Mouse (Mus musculus): ENCODE data around the gene Ces1h. TPM values are rescaled to one million over a fixed set of nuclear protein-coding genes. Genes with fewer than 3 reads are reported as not detected.
"Not testable (repeated sequence)": the region's sequence is repeated elsewhere in the genome, so short reads cannot be mapped to it uniquely, and the experiment has no call there.

The Ces1h gene
- total RNA-seq (2021): not detected

DNA sequence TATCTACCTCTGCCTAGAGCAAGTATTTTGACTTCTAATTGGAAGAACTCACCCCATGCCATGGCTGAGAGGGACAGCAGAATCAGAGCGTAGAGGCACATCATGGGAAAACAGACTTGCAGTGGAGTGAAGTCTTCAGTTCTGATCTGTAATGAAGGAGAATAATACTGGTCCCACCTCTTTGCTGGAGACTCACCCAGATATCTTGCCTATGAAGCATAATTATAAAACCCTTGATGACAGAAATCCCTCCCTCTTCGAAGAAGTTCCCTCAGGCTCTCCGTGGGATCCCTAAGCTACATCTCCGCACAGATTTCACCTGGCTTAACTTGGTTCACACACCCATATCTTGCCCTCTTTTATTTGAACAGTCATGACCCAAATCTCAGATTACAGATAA, at the start of gene Ces1h:
Gene Ces1h (minus strand): TSS at position 101 of the 400 bp plus-strand sequence.
- intact Hi-C loops (cut with DNase I): no loop called here
- DNase-seq (ENCODE audit: low spot score in 2 of 2): no peak

DNA sequence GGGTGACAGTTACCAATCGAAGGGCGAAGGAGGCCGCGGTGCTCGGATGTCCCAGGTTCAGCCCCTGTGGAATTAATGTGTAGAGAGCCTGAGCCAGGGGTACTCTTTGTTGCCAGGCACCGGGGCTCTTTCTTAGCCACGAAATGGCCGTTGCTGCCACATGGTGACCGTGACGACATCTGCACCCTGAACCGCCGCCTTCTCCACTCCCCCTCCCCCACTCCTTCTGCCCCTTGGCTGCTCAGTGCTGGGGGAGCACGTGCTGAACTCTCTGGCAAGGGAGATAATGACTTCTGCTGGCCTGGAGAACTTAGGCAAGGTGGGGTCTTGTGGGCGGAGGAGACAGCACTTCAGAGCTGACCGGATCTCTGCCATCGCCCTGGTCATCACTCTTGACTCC, 47.7 kb upstream of the Ces1h start:
- DNase-seq (ENCODE audit: low spot score in 2 of 2): no peak
- intact Hi-C loops (cut with DNase I): no loop called here

DNA sequence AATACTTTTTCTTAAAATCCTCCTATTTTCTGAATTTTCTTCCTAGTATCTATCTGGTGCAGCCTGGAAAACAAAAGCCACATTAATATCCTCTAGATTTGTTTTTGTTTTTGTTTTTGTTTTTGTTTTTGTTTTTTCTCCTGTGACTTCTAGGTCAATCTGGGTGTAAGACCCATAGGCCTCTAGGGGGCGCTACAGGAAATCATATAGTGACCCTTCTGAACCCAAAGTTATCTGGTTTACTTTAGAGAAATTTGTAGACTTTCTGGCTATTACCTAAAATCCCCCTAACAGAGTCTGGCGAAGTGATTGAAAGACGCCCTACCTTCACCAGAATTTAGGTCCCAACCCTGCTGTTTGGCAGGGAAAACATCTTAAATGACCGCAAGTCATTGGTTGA, 35.9 kb upstream of the Ces1h start:
- intact Hi-C loops (cut with DNase I): no loop called here

DNA sequence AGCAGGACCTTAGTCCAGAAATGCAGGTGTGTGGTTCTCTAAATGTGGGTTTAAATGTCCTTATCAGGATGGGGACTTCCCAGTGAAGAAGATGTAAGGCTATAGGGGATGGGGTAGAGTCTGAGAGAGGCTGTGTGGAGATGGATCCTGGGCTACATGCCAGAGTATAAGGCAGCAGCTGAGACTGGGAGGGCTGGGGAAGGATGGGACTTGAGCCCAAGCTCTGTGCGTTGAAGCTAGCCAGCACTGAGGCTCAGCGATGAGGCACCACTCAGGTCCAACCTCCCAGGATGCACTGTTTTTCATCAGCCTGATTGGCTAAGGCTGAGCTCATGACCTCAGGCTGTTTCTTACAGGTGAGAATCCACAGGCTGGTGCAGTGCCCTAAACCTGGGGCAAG, 29.3 kb upstream of the Ces1h start:
- intact Hi-C loops (cut with DNase I): no loop called here
- DNase-seq (ENCODE audit: low spot score in 2 of 2): no peak

More for the DNA sequence above, 35.9 kb upstream of the Ces1h start:
- no peak for DNase-seq (ENCODE audit: low spot score in 2 of 2)

DNA sequence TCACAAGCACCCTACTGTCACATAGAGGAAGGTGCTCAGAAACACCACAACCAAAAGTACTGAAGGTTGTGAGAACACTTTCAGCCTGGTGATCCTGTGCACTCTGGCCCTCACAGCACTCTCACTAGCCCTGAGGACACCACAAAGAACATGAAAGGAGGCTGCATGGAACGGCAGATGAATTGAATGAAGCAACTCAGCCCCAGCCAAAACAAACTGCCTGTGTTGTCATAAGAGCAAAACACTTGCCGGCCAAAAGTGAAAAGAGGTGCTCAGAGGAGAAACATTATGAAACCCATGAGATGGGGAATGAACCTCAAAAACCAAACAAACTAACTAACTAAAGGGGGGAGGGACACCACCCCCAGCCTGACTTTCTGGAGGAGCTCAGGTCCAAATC, 20.2 kb upstream of the Ces1h start:
- DNase-seq (ENCODE audit: low spot score in 2 of 2): no peak
- intact Hi-C loops (cut with DNase I): loop anchor here (2.0 to 10.0 kb wide), 3 partner anchors 185 to 387 kb away; no protein-coding TSS in a partner anchor

DNA sequence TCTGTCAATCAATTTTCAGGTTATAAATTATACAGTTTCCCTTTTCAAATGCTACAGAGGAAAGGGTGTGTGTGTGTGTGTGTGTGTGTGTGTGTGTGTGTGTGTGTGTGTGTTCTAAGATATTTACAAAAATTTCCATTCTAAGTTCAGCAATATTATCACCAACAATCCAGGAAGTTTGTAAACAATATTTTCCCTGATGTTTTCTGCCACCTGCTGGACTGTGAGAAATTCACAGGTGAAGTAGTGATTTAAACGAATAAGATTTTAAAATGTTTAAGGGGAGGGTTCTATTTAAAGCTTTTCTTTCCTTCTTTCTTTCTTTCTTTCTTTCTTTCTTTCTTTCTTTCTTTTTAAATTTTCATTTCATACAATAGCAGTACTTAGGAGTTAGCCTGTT, 18.5 kb upstream of the Ces1h start:
- DNase-seq (ENCODE audit: low spot score in 2 of 2): no peak
- intact Hi-C loops (cut with DNase I): loop anchor here (2.0 to 10.0 kb wide), 3 partner anchors 183 to 386 kb away; no protein-coding TSS in a partner anchor

DNA sequence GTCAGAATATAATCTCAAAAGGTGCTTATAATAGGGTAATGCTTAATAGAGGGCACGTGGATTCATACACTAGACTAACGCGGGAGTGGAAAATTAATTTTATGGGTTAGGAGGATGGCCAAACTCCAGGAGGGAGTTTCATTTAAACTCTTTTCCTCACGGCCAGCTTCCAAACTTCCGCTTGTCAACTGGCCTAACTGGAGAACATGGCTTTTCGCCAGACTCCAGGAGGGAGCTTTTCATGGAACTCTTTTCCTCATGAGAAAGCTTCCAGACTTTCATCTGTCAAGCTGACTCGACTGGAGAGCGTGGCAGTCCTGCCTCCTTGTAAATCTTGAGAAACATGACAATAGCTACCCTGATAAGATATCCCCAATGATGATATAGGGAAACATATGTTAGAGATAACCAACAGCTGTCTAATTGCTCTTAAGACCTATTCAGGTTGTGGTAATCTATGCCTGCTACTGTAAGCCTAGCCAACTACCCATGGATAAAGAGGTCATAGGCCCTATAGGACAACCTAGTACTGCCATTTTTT, 14.6 kb upstream of the Ces1h start:
- intact Hi-C loops (cut with DNase I): loop anchor here (10.0 kb wide), 1 partner anchor 179 kb away; no protein-coding TSS in a partner anchor
- not testable (repeated sequence) for DNase-seq (ENCODE audit: low spot score in 2 of 2)

DNA sequence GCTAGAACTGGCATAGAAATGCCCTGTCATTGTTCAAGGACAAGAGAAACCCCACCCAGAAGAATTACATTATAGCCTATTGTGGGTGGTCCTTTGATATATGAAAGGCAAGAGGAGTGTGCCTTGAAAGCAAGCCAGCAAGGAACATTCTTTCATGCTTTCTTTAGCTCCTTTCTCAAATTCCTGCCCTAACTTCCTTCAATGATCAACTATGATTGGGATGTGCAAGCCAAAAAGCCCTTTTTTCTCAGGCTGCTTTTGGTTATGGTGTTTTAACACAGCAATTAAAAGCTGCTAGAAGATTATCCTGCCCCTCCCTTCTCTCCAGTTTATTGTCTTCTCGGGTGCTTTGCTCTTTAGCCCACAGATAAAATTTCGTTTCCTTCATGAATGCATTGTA, 10.0 kb downstream of the Ces1h start:
- intact Hi-C loops (cut with DNase I): no loop called here
- no peak for DNase-seq (ENCODE audit: low spot score in 2 of 2)

DNA sequence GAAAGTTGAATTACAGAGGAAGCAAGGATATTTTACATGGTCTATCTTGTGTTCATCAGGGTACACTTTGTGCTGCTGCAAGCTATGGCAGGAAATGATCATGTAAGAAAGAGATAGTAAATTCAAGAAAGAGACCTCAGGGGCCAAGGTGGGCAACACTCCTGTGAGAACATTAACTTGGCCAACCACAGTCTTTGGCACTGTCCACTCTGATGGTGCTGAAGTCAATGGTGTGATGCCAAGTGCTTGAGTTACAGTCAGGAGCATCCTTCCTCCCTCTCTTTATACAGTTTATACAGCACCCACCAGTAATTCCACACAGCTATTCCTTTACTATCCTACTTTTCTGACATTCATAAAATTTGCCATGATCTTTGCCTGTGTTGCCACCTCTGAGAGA, 19.4 kb downstream of the Ces1h start:
- intact Hi-C loops (cut with DNase I): no loop called here
- no peak for DNase-seq (ENCODE audit: low spot score in 2 of 2)

DNA sequence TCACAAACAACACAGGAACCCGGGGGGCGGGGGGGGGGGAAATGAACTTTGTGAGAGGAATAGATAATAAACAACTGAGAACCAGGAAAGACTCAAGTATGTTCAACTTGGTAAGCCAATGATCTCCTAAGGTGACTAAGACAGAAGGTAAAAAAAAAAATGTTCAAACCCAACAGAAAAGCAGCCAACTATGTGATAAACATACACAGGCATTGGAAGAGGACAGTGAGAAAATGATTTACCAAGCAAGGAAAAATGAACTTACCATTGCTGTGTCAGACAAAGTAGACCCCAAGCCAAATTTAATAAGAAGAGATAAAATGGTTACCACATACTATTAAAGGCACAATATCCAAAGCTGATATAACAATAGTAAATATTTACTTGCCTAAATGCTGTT, 40.0 kb downstream of the Ces1h start:
- DNase-seq (ENCODE audit: low spot score in 2 of 2): no peak
- intact Hi-C loops (cut with DNase I): no loop called here

DNA sequence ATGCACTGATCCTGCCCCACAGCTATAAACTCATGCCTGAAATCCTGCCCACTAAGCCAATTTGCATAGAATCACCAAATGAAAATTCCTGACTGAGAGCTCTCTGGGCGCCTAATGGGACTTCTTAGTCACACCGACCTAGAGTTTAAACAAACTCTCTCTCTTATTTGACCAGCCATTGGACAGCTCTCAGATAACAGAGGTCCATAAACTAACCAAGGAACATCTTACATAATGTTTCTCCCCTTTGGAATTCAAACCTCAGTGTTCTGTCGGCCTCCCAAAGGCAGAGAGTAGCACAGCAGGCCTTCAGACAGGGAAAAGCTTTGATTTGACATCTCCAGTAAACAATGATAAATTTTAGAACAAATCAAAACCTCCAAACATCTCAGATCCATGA, 42.3 kb downstream of the Ces1h start, which contains the start of gene Ces1g:
Gene Ces1g (minus strand): TSS at position 102 of the 400 bp plus-strand sequence.
- DNase-seq (ENCODE audit: low spot score in 2 of 2): no peak
- intact Hi-C loops (cut with DNase I): no loop called here

DNA sequence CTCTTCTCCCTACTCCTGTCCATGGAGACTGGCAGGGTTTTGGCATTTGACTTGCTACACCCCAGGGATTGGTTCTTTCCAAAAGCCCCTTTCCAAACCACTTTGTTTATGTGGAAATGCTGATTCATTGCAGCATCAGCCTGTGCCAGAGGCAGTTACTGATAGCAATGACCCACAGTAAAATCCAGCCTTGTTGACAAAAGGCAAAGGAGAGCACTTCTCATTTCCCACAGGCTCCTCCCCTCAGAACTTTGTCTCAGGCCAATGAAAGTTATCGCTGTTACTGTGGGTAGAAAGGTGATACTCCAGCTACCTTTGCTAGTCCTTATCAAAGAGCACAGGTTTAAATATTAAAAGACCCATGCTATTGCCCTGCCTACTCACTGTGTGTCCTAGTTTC, 46.8 kb downstream of the Ces1h start:
- intact Hi-C loops (cut with DNase I): no loop called here
- no peak for DNase-seq (ENCODE audit: low spot score in 2 of 2)

DNA sequence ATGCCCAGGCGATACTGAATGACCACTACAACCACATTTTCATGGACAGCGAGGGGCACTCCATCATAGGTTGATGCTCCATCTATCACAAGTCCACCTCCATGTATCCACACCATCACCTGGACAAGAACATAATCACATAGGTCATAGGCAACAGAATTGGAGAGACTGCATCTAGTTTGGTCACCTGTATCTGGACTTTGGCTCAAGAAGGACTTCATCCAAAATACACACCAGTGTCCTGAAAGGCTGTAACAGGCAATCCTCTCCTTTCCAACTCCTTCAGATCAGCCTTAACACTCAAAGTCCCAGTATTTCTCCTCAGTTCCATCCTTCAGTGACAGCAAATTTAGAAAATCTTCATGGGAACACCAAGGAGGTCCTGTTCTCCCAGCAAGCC, 48.4 kb downstream of the Ces1h start:
- intact Hi-C loops (cut with DNase I): no loop called here
- no peak for DNase-seq (ENCODE audit: low spot score in 2 of 2)

DNA sequence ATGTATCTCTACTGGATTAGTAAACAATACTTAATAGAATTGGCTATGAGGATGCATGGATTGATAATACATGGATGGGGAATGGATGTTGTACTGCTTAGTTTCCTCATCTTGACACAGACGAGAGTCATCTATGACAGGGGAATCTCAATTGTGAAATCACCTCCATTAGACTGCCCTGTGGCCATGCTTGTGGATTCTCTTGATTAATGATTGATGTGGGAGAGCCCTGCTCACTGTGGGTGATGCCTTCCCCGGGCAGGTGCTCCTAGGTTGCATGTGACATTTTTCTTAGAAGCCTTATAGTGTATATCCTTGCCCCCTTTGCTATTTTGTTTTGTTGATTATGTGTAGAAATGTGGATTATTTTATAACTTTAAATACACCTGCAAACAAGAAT, 54.4 kb downstream of the Ces1h start:
- DNase-seq (ENCODE audit: low spot score in 2 of 2): no peak
- intact Hi-C loops (cut with DNase I): no loop called here

DNA sequence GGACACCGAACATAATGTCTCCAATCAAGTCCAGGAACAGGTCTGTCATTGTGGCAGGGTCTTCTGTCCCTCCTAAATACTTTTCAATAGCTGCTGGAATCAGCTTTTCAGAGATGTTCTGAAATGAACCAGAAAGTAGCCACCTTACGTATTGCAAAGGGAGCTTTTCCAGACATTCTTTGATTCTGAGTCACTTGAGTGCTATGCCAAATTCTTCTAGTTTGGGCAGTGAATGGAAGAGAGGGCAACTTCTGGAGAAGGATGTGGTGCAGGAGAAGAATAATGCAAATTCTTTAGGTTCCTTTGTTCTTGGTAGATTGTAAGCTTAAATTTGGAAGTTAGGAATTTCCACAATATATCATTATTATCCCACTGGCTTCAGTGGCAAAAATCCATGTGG, 62.5 kb downstream of the Ces1h start:
- no peak for DNase-seq (ENCODE audit: low spot score in 2 of 2)
- intact Hi-C loops (cut with DNase I): no loop called here

DNA sequence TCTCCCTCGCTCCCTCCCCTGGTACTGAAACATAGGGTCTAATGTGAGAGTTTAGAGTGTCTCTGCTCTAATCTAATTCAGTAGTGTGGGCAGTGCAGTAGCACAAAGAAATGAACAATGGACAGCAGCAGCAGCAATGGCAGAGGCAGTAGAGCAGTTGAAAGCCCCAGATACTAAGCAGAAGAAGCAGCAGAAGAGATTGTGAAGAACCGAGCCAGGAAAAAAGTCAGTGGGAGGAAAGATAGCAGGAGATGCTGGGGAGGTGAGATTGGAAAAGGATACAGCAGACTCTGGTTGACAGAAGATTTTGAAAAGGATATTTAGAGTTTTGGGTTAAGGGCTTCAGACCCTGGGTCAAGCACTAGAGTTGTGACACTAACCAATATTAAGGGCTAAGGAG, 64.0 kb downstream of the Ces1h start:
- intact Hi-C loops (cut with DNase I): no loop called here
- no peak for DNase-seq (ENCODE audit: low spot score in 2 of 2)

Other genes starting within 250 kb of the Ces1h start
- gene Ces1c, start 248.4 kb downstream of the Ces1h start, total RNA-seq (2021): not detected
- gene Ces1d, start 181.9 kb downstream of the Ces1h start, total RNA-seq (2021): not detected
- gene Ces1e, start 150.1 kb downstream of the Ces1h start, total RNA-seq (2021): not detected
- gene Ces1f, start 100.0 kb downstream of the Ces1h start, total RNA-seq (2021): not detected
- gene Ces1g, start 42.4 kb downstream of the Ces1h start, total RNA-seq (2021): not detected
- 1 to 10 TPM in 1 of 2 experiments, under 1 TPM in 1; 0.79 to 1.1 TPM for gene Ces5a, start 156.1 kb upstream of the Ces1h start, total RNA-seq (2021)